8 mouse cellular contexts compared by ENCODE assay signal in the genomic region with DNA sequence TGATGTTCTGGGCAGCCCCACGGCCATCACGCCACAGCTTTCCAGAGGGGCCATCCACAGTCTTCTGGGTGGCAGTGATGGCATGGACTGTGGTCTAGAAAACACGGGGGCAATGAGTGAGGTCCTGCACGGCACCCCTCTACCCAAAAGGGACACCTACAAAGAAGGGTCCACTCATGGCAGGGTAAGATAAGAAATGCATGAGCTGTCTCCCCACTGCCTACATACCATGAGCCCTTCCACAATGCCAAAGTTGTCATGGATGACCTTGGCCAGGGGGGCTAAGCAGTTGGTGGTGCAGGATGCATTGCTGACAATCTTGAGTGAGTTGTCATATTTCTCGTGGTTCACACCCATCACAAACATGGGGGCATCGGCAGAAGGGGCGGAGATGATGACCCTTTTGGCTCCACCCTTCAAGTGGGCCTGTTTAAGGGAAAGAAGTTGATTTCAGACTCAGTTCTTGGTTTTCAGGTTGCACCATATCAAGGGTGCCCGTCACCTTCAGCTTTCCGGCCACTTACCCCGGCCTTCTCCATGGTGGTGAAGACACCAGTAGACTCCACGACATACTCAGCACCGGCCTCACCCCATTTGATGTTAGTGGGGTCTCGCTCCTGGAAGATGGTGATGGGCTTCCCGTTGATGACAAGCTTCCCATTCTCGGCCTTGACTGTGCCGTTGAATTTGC. TPM values are rescaled to one million over a fixed set of nuclear protein-coding genes. Genes with fewer than 3 reads are reported as not detected.
DNase-seq lines count a peak whose midpoint lies in the region; ATAC-seq and TF ChIP-seq lines count a peak whose summit lies in the region.
"Not testable (repeated sequence)": the region's sequence is repeated elsewhere in the genome, so short reads cannot be mapped to it uniquely, and the experiment has no call there.

No protein-coding gene starts in this region.

- peaks cover 0 to 36% of the 10 kb centered on the region in 2 experiments; a peak in 3 of 4 replicates for H3K36me3 ChIP-seq in MEL (ENCODE audit: control insufficient read depth in 1 of 2, insufficient read depth in 2 of 2, low read length in 2 of 2)
- H3K36me3 ChIP-seq in forebrain, embryonic 10.5 days (replicated peaks), result peaks cover 84% of the 10 kb centered on the region
- H3K36me3 ChIP-seq in heart, embryonic 12.5 days, result peaks cover 60% of the 10 kb centered on the region
- peaks cover 74% of the 10 kb centered on the region for H3K36me3 ChIP-seq in liver, embryonic 12.5 days
- H3K36me3 ChIP-seq in midbrain, embryonic 11.5 days (ENCODE audit: control insufficient read depth, insufficient read depth, low read length), result peaks cover 20% of the 10 kb centered on the region
- not testable (repeated sequence) for H3K36me3 ChIP-seq in stomach, embryonic 16.5 days (ENCODE audit: control insufficient read depth, insufficient read depth, low read length)

- peak overlapping the region; percentile 90 for H3K4me2 ChIP-seq in heart, embryonic 12.5 days
- H3K4me2 ChIP-seq in liver, embryonic 12.5 days, result peak overlapping the region; percentile 82
- H3K4me2 ChIP-seq in midbrain, embryonic 11.5 days, result peak overlapping the region; percentile 93; the same call in 1 of the 2 replicates
- H3K4me2 ChIP-seq in stomach, embryonic 16.5 days (ENCODE audit: low read depth, low read length), result peak overlapping the region; percentile 5; the same call in 1 of the 2 replicates

- peaks cover 3 to 46% of the 10 kb centered on the region in 2 experiments for H3K4me1 ChIP-seq in MEL (ENCODE audit: control insufficient read depth in 1 of 2, insufficient read depth in 2 of 2, low read length in 2 of 2)
- peaks cover 78% of the 10 kb centered on the region for H3K4me1 ChIP-seq in forebrain, embryonic 10.5 days
- H3K4me1 ChIP-seq in heart, embryonic 12.5 days (replicated peaks), result peaks cover 46% of the 10 kb centered on the region
- H3K4me1 ChIP-seq in liver, embryonic 12.5 days, result peaks cover 82% of the 10 kb centered on the region
- peaks cover 36% of the 10 kb centered on the region for H3K4me1 ChIP-seq in midbrain, embryonic 11.5 days (ENCODE audit: control insufficient read depth, insufficient read depth, low read length)
- peaks cover 41% of the 10 kb centered on the region for H3K4me1 ChIP-seq in stomach, embryonic 16.5 days (ENCODE audit: control insufficient read depth, insufficient read depth, low read length)

- not testable (repeated sequence) for TF ChIP-seq RAD21 in MEL (IDR thresholded peaks at IDR 0.05; ENCODE audit: low read depth, low read length)

- DNase-seq in MEL (ENCODE audit: low read depth, low spot score), result peak; percentile 47
- DNase-seq in forebrain, embryonic 10.5 days (ENCODE audit: extremely low spot score, low spot score); layer of hippocampus, adult 2 months (ENCODE audit: low spot score in 2 of 2); midbrain, embryonic 11.5 days (ENCODE audit: low spot score, missing footprints): not testable (repeated sequence)
- DNase-seq in induced T-regulatory cell, adult 2 months (ENCODE audit: low read depth), result peak; percentile 29

- WGBS in forebrain, embryonic 10.5 days, result 76% methylated on average over 13 of the region's 16 CpGs
- WGBS in heart, embryonic 12.5 days, result 62% methylated on average over 13 of the region's 16 CpGs
- WGBS in liver, embryonic 12.5 days (ENCODE audit: insufficient replicate concordance), result 63% methylated on average over 12 of the region's 16 CpGs
- 80% methylated on average over 11 of the region's 16 CpGs for WGBS in midbrain, embryonic 11.5 days
- WGBS in stomach, embryonic 16.5 days, result 61% methylated on average over 11 of the region's 16 CpGs

- not testable (repeated sequence) for H3K27me3 ChIP-seq in MEL (ENCODE audit: control insufficient read depth in 1 of 2, insufficient read depth in 2 of 2, low read length in 2 of 2); forebrain, embryonic 10.5 days (ENCODE audit: poor library complexity, severe bottlenecking); heart, embryonic 12.5 days (replicated peaks); liver, embryonic 12.5 days (replicated peaks); midbrain, embryonic 11.5 days (ENCODE audit: control insufficient read depth, insufficient read depth, low read length); stomach, embryonic 16.5 days (ENCODE audit: control insufficient read depth, insufficient read depth, low read length)

- peaks cover 26% of the 10 kb centered on the region for H3K79me2 ChIP-seq in MEL (ENCODE audit: control insufficient read depth, insufficient read depth, low read length, poor library complexity)

- not testable (repeated sequence) for ATAC-seq in heart, embryonic 12.5 days (ENCODE audit: insufficient number of reproducible peaks, low FRiP score); liver, embryonic 12.5 days; midbrain, embryonic 11.5 days (ENCODE audit: low FRiP score); stomach, embryonic 16.5 days (ENCODE audit: insufficient read depth, low FRiP score)

- not testable (repeated sequence) for H3K9ac ChIP-seq in MEL (ENCODE audit: control insufficient read depth, low read depth, low read length, poor library complexity, severe bottlenecking); liver, embryonic 12.5 days; midbrain, embryonic 11.5 days (ENCODE audit: low read length); stomach, embryonic 16.5 days (ENCODE audit: low read length)
- H3K9ac ChIP-seq in heart, embryonic 12.5 days, result peak overlapping the region; percentile 58

- TF ChIP-seq CTCF in MEL (IDR thresholded peaks at IDR 0.05 in 2 of 3, conservative IDR thresholded peaks at IDR 0.05 in 1 of 3; ENCODE audit: control insufficient read depth in 1 of 3, insufficient read depth in 1 of 3, low read depth in 2 of 3, low read length in 3 of 3, poor library complexity in 1 of 3, severe bottlenecking in 1 of 3); layer of hippocampus, adult 2 months (conservative IDR thresholded peaks at IDR 0.05): not testable (repeated sequence)

- not testable (repeated sequence) for H3K9me3 ChIP-seq in MEL (replicated peaks; ENCODE audit: insufficient read depth, low read length); forebrain, embryonic 10.5 days; heart, embryonic 12.5 days (replicated peaks); liver, embryonic 12.5 days (replicated peaks); midbrain, embryonic 11.5 days (ENCODE audit: control insufficient read depth, low read length); stomach, embryonic 16.5 days (replicated peaks; ENCODE audit: control insufficient read depth, low read length)

- H3K27ac ChIP-seq in MEL (ENCODE audit: control insufficient read depth, low read depth, low read length), result peak overlapping the region; percentile 20
- H3K27ac ChIP-seq in forebrain, embryonic 10.5 days; liver, embryonic 12.5 days; midbrain, embryonic 11.5 days (ENCODE audit: low read depth, low read length); stomach, embryonic 16.5 days (ENCODE audit: low read length): not testable (repeated sequence)
- H3K27ac ChIP-seq in heart, embryonic 12.5 days (ENCODE audit: poor library complexity, severe bottlenecking), result peak overlapping the region; percentile 53
- H3K27ac ChIP-seq in layer of hippocampus, adult 2 months, result peak overlapping the region; percentile 46; the same call in 1 of the 2 replicates

- TF ChIP-seq POLR2A in MEL (IDR thresholded peaks at IDR 0.05; ENCODE audit: control insufficient read depth in 1 of 2, insufficient read depth in 1 of 2, low read depth in 1 of 2, low read length in 2 of 2, poor library complexity in 1 of 2), result peak in 1 of 2 experiments; percentile 57; a peak in 1 of 4 replicates

- H3K4me3 ChIP-seq in MEL (ENCODE audit: control insufficient read depth in 1 of 2, insufficient read depth in 1 of 2, low read depth in 2 of 2, low read length in 2 of 2), result peak overlapping the region in 1 of 2 experiments; percentile 5; a peak in 1 of 4 replicates
- H3K4me3 ChIP-seq in forebrain, embryonic 10.5 days, result peak overlapping the region; percentile 99
- H3K4me3 ChIP-seq in heart, embryonic 12.5 days, result peak overlapping the region; percentile 84
- peak overlapping the region; percentile 26; the same call in 1 of the 2 replicates for H3K4me3 ChIP-seq in layer of hippocampus, adult 2 months
- H3K4me3 ChIP-seq in liver, embryonic 12.5 days, result peak overlapping the region; percentile 9
- H3K4me3 ChIP-seq in midbrain, embryonic 11.5 days (ENCODE audit: low read depth, low read length); stomach, embryonic 16.5 days (replicated peaks; ENCODE audit: low read length): not testable (repeated sequence)

- not testable (repeated sequence) for TF ChIP-seq EP300 in MEL (IDR thresholded peaks at IDR 0.05; ENCODE audit: low read depth in 1 of 2, low read length in 2 of 2)

RNA-seq across cellular contexts. Expression of a gene that starts 3.5 kb away (rescaled TPM):
- total RNA-seq in MEL (2012; rRNA removed), result 723 and 1,144 TPM in 2 replicates
- 1,000 to 10,000 TPM in 1 of 2 experiments, not detected in 1; 1,834 TPM for polyA plus RNA-seq in MEL (2012; ENCODE audit: insufficient read depth in 1 of 2, insufficient read length in 2 of 2, low read depth in 1 of 2, low replicate concordance in 2 of 2, missing spikeins in 1 of 2)
- polyA plus RNA-seq in forebrain, embryonic 10.5 days (2016; fragmentation: Nextera tagmentation; extraction: Ambion mirVana), result 3,225 and 3,313 TPM in 2 replicates
- polyA plus RNA-seq in heart, embryonic 12.5 days (2016; fragmentation: Nextera tagmentation; extraction: Ambion mirVana), result 4,345 and 4,378 TPM in 2 replicates
- 1,000 to 10,000 TPM; 2,438 to 2,531 TPM for total RNA-seq in layer of hippocampus, adult 2 months (2021)
- polyA plus RNA-seq in liver, embryonic 12.5 days (2016; fragmentation: Nextera tagmentation; extraction: Ambion mirVana), result 1,499 and 1,575 TPM in 2 replicates
- polyA plus RNA-seq in midbrain, embryonic 11.5 days (2014; fragmentation: Nextera tagmentation; extraction: Ambion mirVana), result 2,357 and 2,675 TPM in 2 replicates
- polyA plus RNA-seq in stomach, embryonic 16.5 days (2015; fragmentation: Nextera tagmentation; extraction: Ambion mirVana), result 1,523 and 1,787 TPM in 2 replicates

RNA-seq across cellular contexts. Expression of a gene that starts 17.7 kb away (rescaled TPM):
- 75.4 and 96.1 TPM in 2 replicates for total RNA-seq in MEL (2012; rRNA removed)
- polyA plus RNA-seq in MEL (2012; ENCODE audit: insufficient read depth in 1 of 2, insufficient read length in 2 of 2, low read depth in 1 of 2, low replicate concordance in 2 of 2, missing spikeins in 1 of 2), result 10 to 100 TPM in 1 of 2 experiments, not detected in 1; 96.9 TPM
- polyA plus RNA-seq in forebrain, embryonic 10.5 days (2016; fragmentation: Nextera tagmentation; extraction: Ambion mirVana), result 9.2 and 10.0 TPM in 2 replicates
- 11.3 and 11.8 TPM in 2 replicates for polyA plus RNA-seq in heart, embryonic 12.5 days (2016; fragmentation: Nextera tagmentation; extraction: Ambion mirVana)
- 10 to 100 TPM; 69.9 to 71.9 TPM for total RNA-seq in layer of hippocampus, adult 2 months (2021)
- 6.6 and 7.3 TPM in 2 replicates for polyA plus RNA-seq in liver, embryonic 12.5 days (2016; fragmentation: Nextera tagmentation; extraction: Ambion mirVana)
- 8.4 and 8.6 TPM in 2 replicates for polyA plus RNA-seq in midbrain, embryonic 11.5 days (2014; fragmentation: Nextera tagmentation; extraction: Ambion mirVana)
- 6.0 and 8.8 TPM in 2 replicates for polyA plus RNA-seq in stomach, embryonic 16.5 days (2015; fragmentation: Nextera tagmentation; extraction: Ambion mirVana)

RNA-seq across cellular contexts. Expression of a gene that starts 28.7 kb away (rescaled TPM):
- total RNA-seq in MEL (2012; rRNA removed), result 86.6 and 88.8 TPM in 2 replicates
- polyA plus RNA-seq in MEL (2012; ENCODE audit: insufficient read depth in 1 of 2, insufficient read length in 2 of 2, low read depth in 1 of 2, low replicate concordance in 2 of 2, missing spikeins in 1 of 2), result 100 to 1,000 TPM in 1 of 2 experiments, not detected in 1; 394 TPM
- polyA plus RNA-seq in forebrain, embryonic 10.5 days (2016; fragmentation: Nextera tagmentation; extraction: Ambion mirVana), result 271 and 274 TPM in 2 replicates
- polyA plus RNA-seq in heart, embryonic 12.5 days (2016; fragmentation: Nextera tagmentation; extraction: Ambion mirVana), result 99.0 and 112 TPM in 2 replicates
- 10 to 100 TPM; 24.3 to 28.5 TPM for total RNA-seq in layer of hippocampus, adult 2 months (2021)
- polyA plus RNA-seq in liver, embryonic 12.5 days (2016; fragmentation: Nextera tagmentation; extraction: Ambion mirVana), result 132 and 138 TPM in 2 replicates
- polyA plus RNA-seq in midbrain, embryonic 11.5 days (2014; fragmentation: Nextera tagmentation; extraction: Ambion mirVana), result 127 and 140 TPM in 2 replicates
- 90.3 and 102 TPM in 2 replicates for polyA plus RNA-seq in stomach, embryonic 16.5 days (2015; fragmentation: Nextera tagmentation; extraction: Ambion mirVana)

RNA-seq across cellular contexts. Expression of a gene that starts 28.8 kb away (rescaled TPM):
- 208 and 251 TPM in 2 replicates for total RNA-seq in MEL (2012; rRNA removed)
- polyA plus RNA-seq in MEL (2012; ENCODE audit: insufficient read depth in 1 of 2, insufficient read length in 2 of 2, low read depth in 1 of 2, low replicate concordance in 2 of 2, missing spikeins in 1 of 2), result 100 to 1,000 TPM in 1 of 2 experiments, not detected in 1; 286 TPM
- polyA plus RNA-seq in forebrain, embryonic 10.5 days (2016; fragmentation: Nextera tagmentation; extraction: Ambion mirVana), result 232 and 239 TPM in 2 replicates
- polyA plus RNA-seq in heart, embryonic 12.5 days (2016; fragmentation: Nextera tagmentation; extraction: Ambion mirVana), result 217 and 218 TPM in 2 replicates
- 10 to 100 TPM; 70.8 to 75.3 TPM for total RNA-seq in layer of hippocampus, adult 2 months (2021)
- polyA plus RNA-seq in liver, embryonic 12.5 days (2016; fragmentation: Nextera tagmentation; extraction: Ambion mirVana), result 211 and 222 TPM in 2 replicates
- 200 and 208 TPM in 2 replicates for polyA plus RNA-seq in midbrain, embryonic 11.5 days (2014; fragmentation: Nextera tagmentation; extraction: Ambion mirVana)
- 212 and 232 TPM in 2 replicates for polyA plus RNA-seq in stomach, embryonic 16.5 days (2015; fragmentation: Nextera tagmentation; extraction: Ambion mirVana)

RNA-seq across cellular contexts. Expression of a gene that starts 31.1 kb away (rescaled TPM):
- total RNA-seq in MEL (2012; rRNA removed), result 210 and 263 TPM in 2 replicates
- 100 to 1,000 TPM; 221 to 337 TPM for polyA plus RNA-seq in MEL (2012; ENCODE audit: insufficient read depth in 1 of 2, insufficient read length in 2 of 2, low read depth in 1 of 2, low replicate concordance in 2 of 2, missing spikeins in 1 of 2)
- 101 and 103 TPM in 2 replicates for polyA plus RNA-seq in forebrain, embryonic 10.5 days (2016; fragmentation: Nextera tagmentation; extraction: Ambion mirVana)
- 55.0 and 56.2 TPM in 2 replicates for polyA plus RNA-seq in heart, embryonic 12.5 days (2016; fragmentation: Nextera tagmentation; extraction: Ambion mirVana)
- total RNA-seq in layer of hippocampus, adult 2 months (2021), result 10 to 100 TPM; 30.8 to 31.7 TPM
- polyA plus RNA-seq in liver, embryonic 12.5 days (2016; fragmentation: Nextera tagmentation; extraction: Ambion mirVana), result 83.1 and 85.3 TPM in 2 replicates
- 55.1 and 58.4 TPM in 2 replicates for polyA plus RNA-seq in midbrain, embryonic 11.5 days (2014; fragmentation: Nextera tagmentation; extraction: Ambion mirVana)
- polyA plus RNA-seq in stomach, embryonic 16.5 days (2015; fragmentation: Nextera tagmentation; extraction: Ambion mirVana), result 56.6 and 57.9 TPM in 2 replicates

Comparison
In these comparisons a context has a peak if more than half of its experiments do, and no peak if none do; other contexts are left out.
1. H3K4me2 ChIP-seq: peak in every context shown above with its lines; median percentile 93 in midbrain, embryonic 11.5 days; 90 in heart, embryonic 12.5 days; 82 in liver, embryonic 12.5 days; 5 in stomach, embryonic 16.5 days.